Mouse (Mus musculus) layer of hippocampus, postnatal 14 days (tissue): ENCODE results near the gene Map10. TPM values are rescaled to one million over a fixed set of nuclear protein-coding genes. Genes with fewer than 3 reads are reported as not detected.
A peak's percentile ranks its signal among the peaks of the same experiment; 100 is the strongest.

Experiments
- DNase-seq, 2 experiments: peaks; one replicate each; pipeline ENCODE4 v3.0.0; 2021 to 2022; ENCODE audit warnings: low spot score in 2 of 2, mixed read lengths in 1 of 2
- long read RNA-seq, 2 experiments: library from polyadenylated mRNA; stranded (forward); transcript quantifications; one replicate each; pipeline ENCODE4 v2.0.0; 2021
- total RNA-seq, 2 experiments: library from RNA; stranded (reverse); gene quantifications; 2 replicates each; pipeline ENCODE4 v1.2.3; 2021

Gene Map10
- total RNA-seq, result 1 to 10 TPM; 4.2 TPM
- long read RNA-seq, experiment 1, transcript Map10-201 (1 exons, 3,542 nt), result major isoform, 12 of 12 reads
- long read RNA-seq, experiment 1, partial matches to known transcripts, result 0 of 12 reads
- long read RNA-seq, experiment 1, other reads (novel, unspliced or antisense), result 0 of 12 reads
- long read RNA-seq, experiment 2, transcript Map10-201 (1 exons, 3,542 nt), result major isoform, 10 of 10 reads
- long read RNA-seq, experiment 2, partial matches to known transcripts, result 0 of 10 reads
- long read RNA-seq, experiment 2, other reads (novel, unspliced or antisense), result 0 of 10 reads

GRCm38 (mm10) chr8:125669700-125670195 is at the start of gene Map10:
Gene Map10 (plus strand): TSS chr8:125669818.
- peak; percentile 88 to 89 for DNase-seq

- DNase-seq, result no peak
Measured at GRCm38 (mm10) chr8:125620301-125620700, 49.3 kb upstream of the Map10 start.

GRCm38 (mm10) chr8:125624287-125624686 is 45.3 kb upstream of the Map10 start:
- no peak for DNase-seq

GRCm38 (mm10) chr8:125626381-125626780 is 43.2 kb upstream of the Map10 start:
- no peak for DNase-seq

GRCm38 (mm10) chr8:125628834-125629233 is 40.8 kb upstream of the Map10 start:
- DNase-seq, result no peak

GRCm38 (mm10) chr8:125638411-125639058 is 31.1 kb upstream of the Map10 start:
- no peak for DNase-seq

GRCm38 (mm10) chr8:125639631-125640030 is 30.0 kb upstream of the Map10 start:
- no peak for DNase-seq

- no peak for DNase-seq
Measured at GRCm38 (mm10) chr8:125640766-125641165, 28.9 kb upstream of the Map10 start.

GRCm38 (mm10) chr8:125641808-125642207 is 27.8 kb upstream of the Map10 start:
- DNase-seq, result no peak

GRCm38 (mm10) chr8:125645757-125646478 is 23.7 kb upstream of the Map10 start:
- no peak for DNase-seq

GRCm38 (mm10) chr8:125649447-125649846 is 20.2 kb upstream of the Map10 start:
- DNase-seq, result no peak

- DNase-seq, result no peak
Measured at GRCm38 (mm10) chr8:125654821-125655220, 14.8 kb upstream of the Map10 start.

GRCm38 (mm10) chr8:125658508-125658907 is 11.1 kb upstream of the Map10 start:
- no peak for DNase-seq

GRCm38 (mm10) chr8:125658926-125659325 is 10.7 kb upstream of the Map10 start:
- no peak for DNase-seq

- DNase-seq, result no peak
Measured at GRCm38 (mm10) chr8:125660397-125660796, 9.2 kb upstream of the Map10 start.

GRCm38 (mm10) chr8:125661958-125662668 is 7.5 kb upstream of the Map10 start:
- no peak for DNase-seq

GRCm38 (mm10) chr8:125662669-125663048 is 7.0 kb upstream of the Map10 start:
- no peak for DNase-seq

- no peak for DNase-seq
Measured at GRCm38 (mm10) chr8:125665183-125665875, 4.3 kb upstream of the Map10 start.

GRCm38 (mm10) chr8:125665876-125666186 is 3.8 kb upstream of the Map10 start:
- DNase-seq, result no peak

GRCm38 (mm10) chr8:125666201-125666600 is 3.4 kb upstream of the Map10 start:
- DNase-seq, result no peak

GRCm38 (mm10) chr8:125667248-125667647 is 2.4 kb upstream of the Map10 start:
- DNase-seq, result no peak
